Mouse (Mus musculus): ENCODE measurements around the gene Snx29. TPM values are rescaled to one million over a fixed set of nuclear protein-coding genes. Genes with fewer than 3 reads are reported as not detected.
A peak's percentile ranks its signal among the peaks of the same experiment; 100 is the strongest.

Snx29 gene
- total RNA-seq, 1 experiment from 2014 or later, result 25.3 TPM

- no peak for ATAC-seq (replicated peaks; ENCODE audit: insufficient number of reproducible peaks, low FRiP score, low TSS enrichment, poor library complexity, severe bottlenecking)
Observed at GRCm38 (mm10) chr16:11399386-11399785, 76.7 kb downstream of the Snx29 start.

GRCm38 (mm10) chr16:11399845-11400565, 77.3 kb downstream of the Snx29 start:
- no peak for ATAC-seq (replicated peaks; ENCODE audit: insufficient number of reproducible peaks, low FRiP score, low TSS enrichment, poor library complexity, severe bottlenecking)

GRCm38 (mm10) chr16:11400936-11401335, 78.2 kb downstream of the Snx29 start:
- no peak for ATAC-seq (replicated peaks; ENCODE audit: insufficient number of reproducible peaks, low FRiP score, low TSS enrichment, poor library complexity, severe bottlenecking)

- no peak for ATAC-seq (replicated peaks; ENCODE audit: insufficient number of reproducible peaks, low FRiP score, low TSS enrichment, poor library complexity, severe bottlenecking)
Observed at GRCm38 (mm10) chr16:11405193-11405592, 82.5 kb downstream of the Snx29 start.

GRCm38 (mm10) chr16:11406201-11406600, 83.5 kb downstream of the Snx29 start:
- no peak for ATAC-seq (replicated peaks; ENCODE audit: insufficient number of reproducible peaks, low FRiP score, low TSS enrichment, poor library complexity, severe bottlenecking)

- no peak for ATAC-seq (replicated peaks; ENCODE audit: insufficient number of reproducible peaks, low FRiP score, low TSS enrichment, poor library complexity, severe bottlenecking)
Observed at GRCm38 (mm10) chr16:11406622-11407021, 83.9 kb downstream of the Snx29 start.

- no peak for ATAC-seq (replicated peaks; ENCODE audit: insufficient number of reproducible peaks, low FRiP score, low TSS enrichment, poor library complexity, severe bottlenecking)
Observed at GRCm38 (mm10) chr16:11407932-11408620, 85.4 kb downstream of the Snx29 start.

GRCm38 (mm10) chr16:11408726-11409125, 86.0 kb downstream of the Snx29 start:
- no peak for ATAC-seq (replicated peaks; ENCODE audit: insufficient number of reproducible peaks, low FRiP score, low TSS enrichment, poor library complexity, severe bottlenecking)

GRCm38 (mm10) chr16:11414631-11415030, 91.9 kb downstream of the Snx29 start:
- no peak for ATAC-seq (replicated peaks; ENCODE audit: insufficient number of reproducible peaks, low FRiP score, low TSS enrichment, poor library complexity, severe bottlenecking)

- ATAC-seq (replicated peaks; ENCODE audit: insufficient number of reproducible peaks, low FRiP score, low TSS enrichment, poor library complexity, severe bottlenecking), result peak; percentile 59; the same call in 1 of the 2 replicates
Observed at GRCm38 (mm10) chr16:11418183-11418588, 95.5 kb downstream of the Snx29 start.

- no peak for ATAC-seq (replicated peaks; ENCODE audit: insufficient number of reproducible peaks, low FRiP score, low TSS enrichment, poor library complexity, severe bottlenecking)
Observed at GRCm38 (mm10) chr16:11420311-11421080, 97.8 kb downstream of the Snx29 start.

GRCm38 (mm10) chr16:11422165-11422564, 99.5 kb downstream of the Snx29 start:
- no peak for ATAC-seq (replicated peaks; ENCODE audit: insufficient number of reproducible peaks, low FRiP score, low TSS enrichment, poor library complexity, severe bottlenecking)

- ATAC-seq (replicated peaks; ENCODE audit: insufficient number of reproducible peaks, low FRiP score, low TSS enrichment, poor library complexity, severe bottlenecking), result 0 out of 2 replicates have a peak, but pooled peaks have one; percentile 4
Observed at GRCm38 (mm10) chr16:11422889-11423610, 100.3 kb downstream of the Snx29 start.

GRCm38 (mm10) chr16:11423611-11424297, 101.0 kb downstream of the Snx29 start:
- peak; percentile 62 for ATAC-seq (replicated peaks; ENCODE audit: insufficient number of reproducible peaks, low FRiP score, low TSS enrichment, poor library complexity, severe bottlenecking)

GRCm38 (mm10) chr16:11424568-11425145, 101.9 kb downstream of the Snx29 start:
- no peak for ATAC-seq (replicated peaks; ENCODE audit: insufficient number of reproducible peaks, low FRiP score, low TSS enrichment, poor library complexity, severe bottlenecking)

- ATAC-seq (replicated peaks; ENCODE audit: insufficient number of reproducible peaks, low FRiP score, low TSS enrichment, poor library complexity, severe bottlenecking), result no peak
Observed at GRCm38 (mm10) chr16:11425279-11425678, 102.6 kb downstream of the Snx29 start.

GRCm38 (mm10) chr16:11426810-11427537, 104.3 kb downstream of the Snx29 start:
- no peak for ATAC-seq (replicated peaks; ENCODE audit: insufficient number of reproducible peaks, low FRiP score, low TSS enrichment, poor library complexity, severe bottlenecking)
